Mouse (Mus musculus) left cerebral cortex, postnatal 10 days (tissue): ENCODE data around the gene Sorbs2. TPM values are rescaled to one million over a fixed set of nuclear protein-coding genes. Genes with fewer than 3 reads are reported as not detected.

Source experiments
- DNase-seq, 2 experiments: peaks; one replicate each; pipeline ENCODE4 v3.0.0; 2021 to 2022; ENCODE audit warnings: low spot score in 2 of 2, mixed read lengths in 1 of 2; ENCODE audit errors: extremely low spot score in 1 of 2
- intact Hi-C: fragments of 180-260 bp; cut with DNase I; formaldehyde crosslinking; loops from one replicate; pipeline ENCODE4 v1.15.1; 2025
- total RNA-seq, 2 experiments: library from RNA; stranded (reverse); gene quantifications; 2 replicates each; pipeline ENCODE4 v1.2.3; 2021

The Sorbs2 gene
- 100 to 1,000 TPM; 188 to 191 TPM for total RNA-seq

DNA sequence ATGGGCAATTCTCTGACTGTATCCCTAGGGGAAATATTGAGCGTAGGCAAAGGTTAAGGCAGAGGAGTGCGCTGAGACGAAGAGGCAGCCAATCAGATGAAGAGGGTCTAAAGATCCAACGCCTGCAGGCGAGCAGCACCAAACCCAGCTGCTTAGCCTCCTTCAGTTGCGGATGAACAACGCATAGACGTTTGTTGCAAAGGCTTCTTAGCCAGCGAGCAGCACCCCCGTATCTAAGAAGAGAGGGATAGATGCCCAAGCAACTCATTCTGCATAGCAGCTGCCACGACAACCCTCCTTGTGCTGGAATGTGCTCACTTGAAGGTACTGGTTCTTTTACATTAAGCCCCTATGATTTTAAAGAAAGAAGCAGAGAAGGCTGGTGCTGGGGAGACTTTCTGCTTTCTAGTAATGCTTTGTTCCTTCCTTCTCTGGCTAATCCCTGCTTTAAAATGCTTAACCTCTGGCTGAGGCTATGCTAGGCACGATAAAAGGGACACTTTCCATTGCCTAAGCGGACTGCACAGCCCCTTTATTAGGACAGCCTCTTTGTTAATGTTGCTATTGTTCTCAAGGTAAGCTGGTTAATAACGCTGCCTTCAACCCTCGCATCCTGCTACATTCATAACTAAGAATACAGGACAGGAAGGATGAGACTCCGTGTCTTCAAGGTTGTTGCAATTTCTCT, at the start of gene Sorbs2:
Gene Sorbs2, plus strand, starts transcription at position 155 of the 688 bp plus-strand sequence.
- intact Hi-C loops: loop anchor here (5.0 kb wide), 1 partner anchor 125 kb away; no protein-coding TSS in a partner anchor
- DNase-seq: peak; percentile 26 to 49

DNA sequence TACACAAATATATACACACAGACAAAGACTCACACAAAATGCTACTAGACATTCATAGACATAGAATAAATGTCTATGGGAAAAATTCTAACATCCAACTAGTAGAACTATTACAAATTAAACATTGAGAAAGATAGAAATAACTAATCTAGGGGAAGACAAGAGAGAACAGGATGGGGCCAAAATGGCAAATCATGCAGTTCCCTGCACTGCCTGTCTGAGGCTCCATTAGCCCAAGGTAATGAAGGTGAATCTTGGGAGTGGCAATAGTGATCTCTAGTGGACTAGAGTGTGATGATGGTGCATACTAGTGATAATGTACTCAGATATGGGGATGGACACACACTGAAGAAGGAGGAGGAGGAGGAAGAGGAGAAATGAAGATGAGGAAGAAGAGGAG, 49.7 kb upstream of the Sorbs2 start:
- intact Hi-C loops: no loop called here
- no peak for DNase-seq

DNA sequence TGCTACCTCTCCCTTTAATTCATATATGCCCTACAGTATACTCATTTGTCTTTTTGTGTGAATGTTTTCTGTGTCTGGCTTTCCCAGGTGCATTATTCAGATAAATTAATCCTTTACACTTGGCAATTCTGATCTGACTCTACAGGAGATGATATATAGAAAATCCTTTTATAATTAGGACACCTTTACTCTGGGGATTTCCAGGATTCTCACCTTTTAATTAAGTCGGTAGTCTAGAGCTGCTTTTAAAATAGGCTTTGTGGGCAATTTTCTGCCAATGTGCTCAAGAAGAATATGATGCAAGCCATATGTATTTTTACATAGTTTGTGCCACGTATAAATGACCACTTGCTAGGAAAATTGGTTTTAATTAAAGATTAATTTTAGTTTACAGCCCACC, 38.6 kb upstream of the Sorbs2 start:
- no peak for DNase-seq
- intact Hi-C loops: no loop called here

DNA sequence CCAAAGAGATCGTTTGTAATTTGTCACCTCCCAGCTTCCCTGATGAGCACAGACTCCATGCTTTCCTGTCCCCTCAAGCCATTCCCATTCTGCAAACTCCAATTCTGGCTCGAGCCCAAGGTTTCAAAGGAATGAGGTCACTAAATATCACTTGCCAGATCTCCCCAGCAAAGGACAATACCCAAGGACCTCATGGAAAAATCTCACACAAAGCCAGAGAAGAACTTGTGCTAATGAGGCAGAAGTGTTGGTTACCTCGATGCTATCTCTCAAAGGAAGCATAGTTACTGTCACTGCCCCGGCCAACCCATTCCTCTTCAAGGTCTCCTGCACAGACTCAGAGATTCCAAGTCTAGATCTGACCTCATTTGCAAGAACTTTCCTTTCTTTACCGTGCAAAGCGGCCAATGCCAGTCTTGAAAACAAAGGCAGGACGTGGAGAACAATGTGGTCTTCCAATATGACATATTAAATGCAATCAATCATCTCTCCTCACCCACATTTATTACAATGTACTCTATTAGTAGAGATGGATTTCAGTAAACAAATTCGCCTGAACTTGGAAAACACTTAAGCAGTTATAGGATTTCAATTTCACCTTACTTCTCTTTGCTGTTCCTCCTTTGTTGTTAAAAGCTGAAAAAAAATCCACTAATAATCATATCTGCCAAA, 37.9 kb upstream of the Sorbs2 start:
- intact Hi-C loops: no loop called here
- DNase-seq: no peak

DNA sequence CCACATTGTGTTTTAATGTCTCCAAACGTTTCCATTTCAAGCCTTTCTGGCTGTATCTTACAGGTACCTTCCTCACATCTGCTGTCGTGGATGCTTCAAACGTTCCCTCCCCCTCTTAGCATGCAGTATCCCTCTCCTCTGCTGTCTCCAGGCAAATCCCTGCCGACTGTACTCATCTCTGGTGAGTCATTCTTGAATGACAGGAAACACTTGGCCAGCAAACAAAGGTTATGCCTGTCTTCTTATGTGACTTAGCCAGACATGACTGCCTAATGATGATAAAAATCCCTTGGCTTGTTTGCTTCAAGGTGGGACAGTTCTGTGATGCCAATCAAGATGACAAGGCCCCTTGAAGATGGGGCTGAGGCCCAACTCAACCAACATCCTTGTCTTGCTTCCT, 26.7 kb upstream of the Sorbs2 start:
- intact Hi-C loops: no loop called here
- DNase-seq: no peak

DNA sequence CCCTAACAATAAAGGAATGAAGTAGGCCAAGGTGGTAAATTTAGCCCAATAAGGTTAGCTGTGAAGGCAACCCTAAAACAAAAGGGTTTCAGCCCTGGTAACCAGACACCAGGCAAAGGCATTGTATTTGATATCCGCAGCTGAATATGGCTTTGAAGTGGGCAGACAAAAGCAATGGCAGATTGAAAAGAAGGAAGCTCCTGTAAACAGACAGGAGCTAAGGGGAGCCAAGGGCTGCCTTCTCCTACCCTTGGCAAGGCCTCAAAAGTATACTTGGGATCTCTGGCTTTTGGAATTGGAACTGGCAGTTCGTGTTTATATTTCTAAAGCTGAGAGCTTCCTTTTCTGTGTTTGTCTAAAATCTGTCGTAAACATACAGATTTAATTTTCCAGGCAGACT, 21.3 kb upstream of the Sorbs2 start:
- DNase-seq: no peak
- intact Hi-C loops: no loop called here

DNA sequence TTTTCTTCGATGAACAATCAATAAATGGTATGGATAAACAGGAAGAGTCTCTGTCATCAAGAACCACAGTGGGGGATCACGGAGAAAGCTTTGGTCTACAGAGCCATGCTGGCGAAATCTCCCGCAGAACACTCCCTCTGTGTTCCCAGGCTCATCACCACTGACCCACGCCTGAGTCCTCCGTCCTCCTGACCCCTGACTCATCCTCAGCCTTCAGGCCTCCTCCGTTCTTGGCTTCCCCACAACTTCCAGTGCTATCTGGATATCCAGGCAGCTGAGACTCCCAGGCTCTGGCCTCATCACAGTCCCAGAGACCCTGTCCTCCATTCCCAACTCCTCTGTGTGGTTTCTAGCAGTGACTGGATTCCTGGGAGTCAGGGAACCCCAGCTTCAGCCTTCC, 3.6 kb upstream of the Sorbs2 start:
- intact Hi-C loops: no loop called here
- DNase-seq: no peak

DNA sequence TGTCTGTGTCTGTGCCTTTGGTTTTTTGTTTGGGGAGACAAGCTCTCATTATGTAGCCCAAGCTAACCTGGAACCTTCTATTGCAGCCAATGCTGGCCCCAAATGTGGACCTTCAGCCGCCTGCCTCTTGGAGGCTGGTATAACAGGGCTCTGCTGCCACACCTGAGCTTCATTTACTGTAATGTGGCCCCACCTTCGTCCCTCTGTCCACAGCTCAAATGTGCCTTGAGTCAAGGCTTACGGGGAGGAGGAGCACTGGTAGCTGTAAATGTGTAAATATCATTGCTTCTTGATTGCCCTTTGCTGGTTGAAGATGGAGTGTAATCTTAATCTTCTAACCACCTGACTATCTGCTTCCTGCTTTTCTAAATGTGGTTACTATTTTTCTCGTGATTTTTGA, 1.2 kb upstream of the Sorbs2 start:
- no peak for DNase-seq
- intact Hi-C loops: loop anchor here (5.0 kb wide), 1 partner anchor 126 kb away; no protein-coding TSS in a partner anchor

DNA sequence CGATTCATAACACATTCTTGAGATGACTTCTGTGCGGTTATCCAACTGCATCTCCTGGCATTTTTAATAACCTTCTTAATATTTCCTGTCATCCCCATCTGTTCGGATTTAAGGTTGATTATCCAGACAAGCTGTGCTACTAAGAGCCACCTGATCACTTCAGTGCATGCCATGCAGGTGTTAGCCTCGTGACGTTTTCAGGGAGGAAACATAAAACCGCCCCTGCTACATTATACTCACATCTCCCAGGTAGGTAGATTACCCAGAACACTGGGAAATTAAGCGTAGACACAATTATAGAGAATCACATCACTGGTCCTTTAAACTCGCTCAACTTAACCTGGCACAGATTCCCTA, 333 bp upstream of the Sorbs2 start:
- intact Hi-C loops: loop anchor here (5.0 kb wide), 1 partner anchor 125 kb away; no protein-coding TSS in a partner anchor

DNA sequence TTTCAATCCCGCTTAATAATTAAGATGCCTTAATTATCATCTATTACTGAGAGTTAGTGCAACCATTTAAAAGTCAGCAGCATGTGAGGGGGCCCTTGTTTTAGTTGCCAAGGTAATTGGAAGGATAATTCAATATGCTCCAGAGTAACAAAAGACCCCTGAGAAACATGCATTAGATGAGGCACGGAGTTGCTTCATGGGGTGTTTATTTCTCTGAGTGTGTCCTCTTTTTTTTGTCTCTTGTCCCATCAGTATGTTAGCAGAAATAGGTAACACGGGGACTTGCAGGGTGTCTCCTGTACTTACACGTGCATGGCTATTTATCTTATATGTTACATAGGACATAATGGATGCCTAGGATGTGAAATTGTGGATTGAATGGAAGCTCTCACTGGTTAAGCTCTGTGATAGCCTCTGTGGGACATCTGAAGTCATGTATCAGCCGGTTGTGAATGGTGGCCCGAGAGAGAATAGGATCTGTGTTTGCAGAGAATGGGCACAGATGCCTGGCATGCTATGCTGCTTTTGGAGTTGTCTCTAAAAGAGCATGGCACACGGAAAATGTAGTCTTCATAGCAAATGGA, 1.0 kb downstream of the Sorbs2 start:
- DNase-seq: peak in 1 of 2 experiments; percentile 5
- intact Hi-C loops: loop anchor here (5.0 kb wide), 1 partner anchor 124 kb away; no protein-coding TSS in a partner anchor

More for the DNA sequence above, 333 bp upstream of the Sorbs2 start:
- DNase-seq: no peak

DNA sequence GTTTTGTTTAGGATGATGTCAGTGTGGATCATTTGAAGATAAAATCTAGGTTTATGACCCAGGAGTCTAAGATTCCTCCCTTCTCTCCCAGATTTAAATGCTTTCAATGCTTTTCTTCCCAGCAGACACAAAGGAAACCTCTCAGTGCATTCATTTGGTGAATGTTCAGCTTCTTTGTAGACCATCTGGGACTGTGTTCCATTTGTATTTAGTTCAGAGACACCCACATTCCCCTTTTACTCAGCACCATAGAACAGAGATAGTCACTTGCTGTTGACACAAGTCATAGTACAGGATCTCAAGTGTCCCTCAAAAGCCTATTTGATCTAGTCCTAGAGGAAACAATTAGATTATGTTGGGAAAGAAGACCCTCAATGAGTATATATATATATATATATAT, 4.8 kb downstream of the Sorbs2 start:
- intact Hi-C loops: no loop called here
- DNase-seq: no peak

DNA sequence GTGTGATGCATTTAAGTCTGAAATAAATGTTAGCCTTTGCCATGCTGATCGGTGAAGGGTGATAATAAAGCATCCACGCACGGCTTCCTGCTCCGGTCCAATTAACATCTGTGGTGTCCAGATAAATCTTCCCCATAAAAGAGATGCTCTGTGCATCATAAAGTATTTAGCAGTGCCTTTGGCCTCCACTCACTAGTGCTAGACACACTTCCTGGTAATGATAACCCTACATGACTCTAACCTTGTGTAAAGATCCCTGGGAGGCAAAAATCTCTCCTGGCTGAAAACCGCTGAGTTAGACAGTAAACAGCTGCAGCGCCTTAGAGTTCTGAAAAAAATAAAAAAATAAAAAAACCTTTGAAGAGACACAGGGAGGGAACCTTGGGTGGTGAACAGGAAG, 14.0 kb downstream of the Sorbs2 start:
- DNase-seq: no peak
- intact Hi-C loops: no loop called here

DNA sequence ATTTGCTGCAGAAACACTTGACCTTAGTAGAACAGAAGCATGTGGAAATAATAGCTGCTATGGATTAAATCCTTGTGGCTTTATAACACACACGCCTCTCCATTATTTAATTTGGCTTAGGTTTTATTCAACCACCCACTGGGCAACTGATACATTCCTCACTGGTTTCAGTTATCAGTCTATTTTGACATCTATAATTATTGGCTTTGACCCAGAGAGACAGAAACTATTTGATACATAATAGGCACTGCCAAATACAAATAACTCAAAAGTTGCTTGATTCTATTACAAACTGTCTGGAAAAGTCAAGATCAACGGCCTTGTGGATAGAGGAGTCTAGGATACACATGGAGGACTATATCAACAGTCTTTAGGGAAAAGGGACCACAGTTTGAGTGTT, 20.1 kb downstream of the Sorbs2 start:
- no peak for DNase-seq
- intact Hi-C loops: no loop called here

DNA sequence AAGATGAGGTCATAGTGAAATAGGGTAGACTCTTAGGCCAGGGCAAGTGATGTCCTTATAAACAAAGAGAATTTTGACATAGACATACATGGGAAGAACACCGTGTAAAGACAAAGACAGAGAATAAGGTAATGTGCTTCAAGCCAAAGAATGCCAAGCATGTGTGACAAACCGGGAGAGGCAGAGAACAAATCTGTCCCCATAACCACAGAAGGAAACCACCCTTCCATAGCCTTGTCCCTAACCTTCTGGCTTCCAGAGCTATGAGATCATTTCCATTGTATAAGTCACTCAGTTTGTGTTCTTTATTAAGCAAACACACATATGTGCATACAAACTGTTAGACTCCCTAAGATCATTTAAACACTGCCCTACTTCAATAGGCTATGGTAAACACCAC, 21.3 kb downstream of the Sorbs2 start:
- DNase-seq: no peak
- intact Hi-C loops: no loop called here

DNA sequence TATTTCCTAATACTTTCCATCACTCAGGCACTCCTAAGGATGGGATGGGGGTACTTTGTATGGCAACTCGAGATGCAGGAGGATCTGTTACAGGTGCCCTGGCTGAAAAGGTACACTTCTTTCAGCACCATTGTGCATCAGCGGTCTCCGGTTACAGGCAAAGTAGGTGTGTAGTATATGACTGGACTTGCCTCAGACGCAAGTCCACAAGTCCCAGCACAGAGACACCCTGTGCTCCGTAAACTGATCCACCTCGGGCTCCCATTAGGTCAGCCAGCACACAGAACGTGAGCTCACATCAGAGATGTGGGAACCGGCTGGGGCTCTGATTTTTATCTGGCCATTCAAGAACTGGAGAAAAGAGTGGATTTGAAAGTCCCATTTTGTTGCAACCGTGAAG, 29.0 kb downstream of the Sorbs2 start:
- no peak for DNase-seq
- intact Hi-C loops: no loop called here

DNA sequence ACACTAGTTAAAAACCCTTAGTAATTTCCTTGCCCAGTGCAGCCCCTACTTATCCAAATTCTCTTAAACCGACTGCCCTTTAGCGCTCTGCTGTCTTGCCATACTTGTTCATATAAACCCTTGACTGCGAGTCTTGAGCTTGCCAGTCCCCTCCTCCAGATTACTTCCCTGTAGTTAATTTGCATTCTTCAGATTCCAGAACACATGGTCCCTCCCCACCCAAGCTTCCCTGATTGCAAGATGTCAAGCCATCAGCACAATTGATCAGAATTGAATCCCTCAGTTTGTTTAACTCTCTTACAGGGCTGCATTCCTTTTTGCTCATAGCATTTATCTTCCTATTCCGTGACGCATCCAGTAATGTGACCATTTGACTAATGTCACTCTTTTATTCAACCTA, 32.9 kb downstream of the Sorbs2 start:
- intact Hi-C loops: no loop called here
- DNase-seq: no peak

DNA sequence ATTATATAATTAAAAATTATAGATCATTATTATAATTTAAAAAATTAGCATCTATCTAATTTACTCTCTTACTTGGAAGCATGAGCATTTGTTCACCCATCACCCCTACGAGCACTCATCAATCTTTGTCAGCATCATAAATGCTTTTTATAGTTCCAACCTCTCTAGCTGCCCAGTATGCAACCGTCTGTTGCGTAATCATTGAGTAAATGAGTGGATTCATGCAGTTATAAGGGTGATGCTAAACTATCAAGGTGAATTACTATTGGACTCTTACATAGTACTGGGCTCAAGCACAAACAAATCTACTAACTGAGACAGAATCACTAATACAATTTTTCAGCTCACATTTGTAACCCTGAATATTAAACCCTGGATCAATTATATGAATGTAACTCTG, 44.6 kb downstream of the Sorbs2 start:
- no peak for DNase-seq
- intact Hi-C loops: no loop called here

DNA sequence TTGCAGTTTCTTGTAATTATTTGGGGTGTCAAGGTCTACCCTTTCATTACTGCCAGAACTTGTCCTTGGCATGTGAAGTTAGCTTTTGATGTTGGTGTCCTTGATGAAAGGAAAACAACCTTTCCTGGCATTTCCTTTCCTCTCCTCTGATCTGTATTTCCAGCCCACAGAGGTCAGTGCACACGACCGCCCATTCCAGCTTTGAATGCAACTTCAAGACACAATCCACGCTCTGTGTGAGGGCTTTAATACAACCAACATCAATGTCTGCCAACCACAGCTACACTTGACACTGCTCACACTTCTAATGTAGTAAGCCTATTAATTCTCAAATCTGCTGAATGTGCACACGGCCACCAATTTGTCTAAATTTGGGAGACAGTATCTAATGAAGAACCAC, 47.0 kb downstream of the Sorbs2 start:
- intact Hi-C loops: no loop called here
- no peak for DNase-seq

DNA sequence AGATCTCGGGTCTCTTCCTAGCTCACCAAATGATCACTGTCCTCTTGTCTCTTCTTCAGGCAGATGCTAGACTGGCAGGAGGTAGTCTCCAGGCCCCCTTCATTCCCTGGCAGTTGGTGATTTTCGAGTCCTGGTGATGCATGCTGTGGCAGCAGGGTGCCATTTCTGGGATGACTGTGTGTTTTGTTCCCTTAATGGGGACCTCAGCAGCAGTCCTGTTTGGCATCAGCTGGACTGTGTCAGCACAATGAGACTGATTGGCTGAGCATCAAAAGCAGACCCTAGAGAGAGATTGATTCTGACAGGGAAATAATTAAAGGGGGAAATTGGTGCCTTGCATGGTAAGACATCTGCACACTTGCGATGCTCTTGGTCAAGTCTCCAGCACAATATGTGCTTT, 50.3 kb downstream of the Sorbs2 start:
- peak in 1 of 2 experiments; percentile 27 for DNase-seq
- intact Hi-C loops: no loop called here

DNA sequence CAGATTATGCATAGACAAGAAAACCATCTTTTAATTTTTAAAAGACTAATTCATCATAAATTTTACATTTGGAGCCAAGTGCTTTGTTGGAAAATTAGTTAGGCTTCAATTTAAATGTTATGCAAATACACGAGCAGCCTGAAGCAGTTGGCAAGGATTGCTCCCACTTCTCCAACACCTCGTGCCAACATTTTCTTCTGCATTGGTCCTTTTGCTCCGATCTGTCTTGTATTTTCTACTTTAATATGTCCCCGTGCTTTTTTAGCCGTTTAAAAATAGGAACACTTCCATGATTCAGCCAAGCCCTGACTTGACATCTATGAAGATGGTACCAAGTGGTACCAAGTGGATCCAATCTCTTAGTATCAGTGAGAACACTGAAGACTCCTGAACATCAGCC, 50.8 kb downstream of the Sorbs2 start:
- intact Hi-C loops: no loop called here
- DNase-seq: peak in 1 of 2 experiments; percentile 31
